Mouse (Mus musculus) right cerebral cortex, postnatal 14 days (tissue): ENCODE measurements around the gene Ppih.
A peak's percentile ranks its signal among the peaks of the same experiment; 100 is the strongest.
"Not testable (repeated sequence)": the region's sequence is repeated elsewhere in the genome, so short reads cannot be mapped to it uniquely, and the experiment has no call there.

Experiments
- DNase-seq: peaks from one replicate; pipeline ENCODE4 v3.0.0; 2022

Ppih gene

GRCm38 (mm10) chr4:119285336-119285735 lies 35.0 kb downstream of the Ppih start:
- no peak for DNase-seq

DNA sequence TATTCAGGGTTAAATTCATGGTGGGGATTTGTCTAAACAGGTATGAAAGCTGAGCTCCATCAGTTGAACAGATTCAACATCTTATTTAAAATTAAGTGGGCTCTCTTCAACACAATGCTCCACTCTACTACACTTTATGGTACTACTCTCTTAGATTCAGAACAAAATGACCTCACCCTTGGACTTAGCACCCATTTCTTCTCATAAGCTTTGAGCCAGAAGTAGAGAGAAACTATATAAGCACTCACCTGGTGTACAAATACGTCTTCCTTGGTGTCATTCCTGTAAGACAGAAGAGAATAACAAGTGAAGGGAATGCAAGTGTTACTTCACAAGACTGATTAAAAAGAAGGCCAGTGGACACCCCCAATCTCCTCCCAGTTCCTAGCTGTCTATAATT lies 35.5 kb downstream of the Ppih start:
- no peak for DNase-seq

GRCm38 (mm10) chr4:119278784-119279183 lies 41.6 kb downstream of the Ppih start:
- not testable (repeated sequence) for DNase-seq

GRCm38 (mm10) chr4:119275726-119276125 lies 44.6 kb downstream of the Ppih start:
- no peak for DNase-seq

DNA sequence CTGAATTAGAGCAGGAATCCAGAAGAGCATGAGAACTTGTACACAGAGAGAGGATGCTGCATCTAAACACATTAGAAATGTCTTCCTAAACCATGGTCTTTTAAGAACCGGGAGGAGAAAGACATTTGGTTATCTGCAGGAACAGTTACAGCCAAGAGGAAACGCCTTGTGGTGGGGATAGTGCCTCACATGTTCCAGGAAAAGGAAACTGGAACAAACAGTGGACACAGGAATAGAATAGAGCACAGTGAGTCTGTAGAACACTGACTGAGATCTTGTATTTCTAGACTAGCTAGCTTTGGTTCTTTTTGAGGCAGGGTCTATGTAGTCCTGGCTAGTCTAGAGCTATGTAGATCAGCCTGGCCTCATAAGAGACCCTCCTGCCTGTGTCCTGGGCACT lies 45.1 kb downstream of the Ppih start:
- no peak for DNase-seq

GRCm38 (mm10) chr4:119274627-119275026 lies 45.7 kb downstream of the Ppih start:
- no peak for DNase-seq

DNA sequence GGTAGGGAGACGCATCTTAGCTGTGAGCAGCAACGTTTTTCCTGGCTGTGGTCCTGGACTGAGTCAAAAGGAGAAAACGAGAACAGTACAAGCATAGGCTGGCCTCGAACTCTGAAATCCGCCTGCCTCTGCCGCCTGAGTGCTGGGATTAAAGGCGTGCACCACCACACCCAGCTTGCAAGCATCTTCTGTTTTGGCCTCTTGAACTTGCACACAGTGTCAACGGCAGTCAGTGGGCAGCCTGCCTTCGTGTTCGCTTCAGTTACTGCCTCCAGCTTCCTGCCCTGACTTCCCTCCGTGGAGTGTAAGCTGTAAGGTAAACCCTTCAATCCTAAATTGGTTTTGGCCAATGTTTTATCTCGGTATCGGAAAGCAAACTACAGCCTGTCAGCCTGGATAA lies 53.7 kb downstream of the Ppih start:
- no peak for DNase-seq

GRCm38 (mm10) chr4:119263459-119263858 lies 56.9 kb downstream of the Ppih start:
- no peak for DNase-seq

- no peak for DNase-seq
These were observed 57.9 kb downstream of the Ppih start for GRCm38 (mm10) chr4:119262483-119262882.

- no peak for DNase-seq
These were observed 59.1 kb downstream of the Ppih start for GRCm38 (mm10) chr4:119261087-119261713.

- no peak for DNase-seq
These were observed 60.7 kb downstream of the Ppih start for GRCm38 (mm10) chr4:119259344-119260254.

DNA sequence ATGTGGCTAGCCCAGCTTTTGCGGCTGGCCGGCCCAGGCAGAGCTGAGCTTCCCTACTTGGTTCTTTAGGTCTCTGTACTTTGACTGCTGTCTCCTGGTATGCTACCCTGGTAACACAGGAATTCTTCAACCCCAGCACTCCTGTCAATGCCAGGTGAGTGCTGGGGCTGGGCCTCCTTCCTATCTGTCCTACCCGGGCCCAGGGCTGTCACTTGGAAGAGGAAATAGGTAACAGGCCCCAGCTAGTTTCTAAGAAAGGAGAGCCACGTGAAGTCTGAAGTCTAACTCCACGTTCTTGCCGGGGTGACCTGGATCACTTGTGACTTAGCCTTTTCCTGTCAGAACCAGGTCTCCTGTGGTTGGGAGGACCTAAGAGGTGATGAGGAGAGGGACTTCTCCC lies 63.3 kb downstream of the Ppih start:
- DNase-seq: no peak

GRCm38 (mm10) chr4:119255351-119255750 lies 65.0 kb downstream of the Ppih start, which contains the start of gene Cldn19:
Gene Cldn19 (plus strand): TSS chr4:119255414.
- DNase-seq: no peak

DNA sequence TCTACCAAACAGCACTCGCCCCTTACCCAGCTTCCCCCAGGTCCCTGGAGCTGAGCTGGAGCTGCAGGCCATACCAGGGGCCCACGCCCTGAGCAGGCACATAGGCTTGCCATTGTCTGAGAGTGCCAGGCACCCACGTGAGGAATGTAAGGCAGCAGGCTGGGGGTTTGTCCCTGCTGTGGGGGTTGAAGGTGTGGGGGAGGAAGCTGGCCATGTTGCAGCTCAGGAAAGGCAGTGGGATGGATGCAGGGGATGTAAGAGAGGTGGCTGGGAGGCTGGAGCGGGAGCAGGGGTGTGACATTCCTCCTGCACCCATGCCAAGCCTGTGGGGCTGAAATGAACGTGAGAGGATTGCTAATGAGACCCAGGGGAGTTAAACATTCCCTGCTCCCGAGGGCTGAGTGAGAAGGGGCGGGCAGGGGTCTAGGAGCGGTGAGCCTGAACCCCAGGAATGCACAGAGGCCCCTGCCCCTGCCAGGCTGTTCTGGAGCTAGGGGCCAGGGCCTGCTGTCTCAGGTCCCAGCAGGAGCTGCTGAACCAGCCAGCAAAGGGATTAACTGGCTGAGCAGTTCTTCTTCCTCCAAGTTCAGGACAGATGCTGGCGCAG lies 66.2 kb downstream of the Ppih start:
- peak; percentile 38 for DNase-seq

DNA sequence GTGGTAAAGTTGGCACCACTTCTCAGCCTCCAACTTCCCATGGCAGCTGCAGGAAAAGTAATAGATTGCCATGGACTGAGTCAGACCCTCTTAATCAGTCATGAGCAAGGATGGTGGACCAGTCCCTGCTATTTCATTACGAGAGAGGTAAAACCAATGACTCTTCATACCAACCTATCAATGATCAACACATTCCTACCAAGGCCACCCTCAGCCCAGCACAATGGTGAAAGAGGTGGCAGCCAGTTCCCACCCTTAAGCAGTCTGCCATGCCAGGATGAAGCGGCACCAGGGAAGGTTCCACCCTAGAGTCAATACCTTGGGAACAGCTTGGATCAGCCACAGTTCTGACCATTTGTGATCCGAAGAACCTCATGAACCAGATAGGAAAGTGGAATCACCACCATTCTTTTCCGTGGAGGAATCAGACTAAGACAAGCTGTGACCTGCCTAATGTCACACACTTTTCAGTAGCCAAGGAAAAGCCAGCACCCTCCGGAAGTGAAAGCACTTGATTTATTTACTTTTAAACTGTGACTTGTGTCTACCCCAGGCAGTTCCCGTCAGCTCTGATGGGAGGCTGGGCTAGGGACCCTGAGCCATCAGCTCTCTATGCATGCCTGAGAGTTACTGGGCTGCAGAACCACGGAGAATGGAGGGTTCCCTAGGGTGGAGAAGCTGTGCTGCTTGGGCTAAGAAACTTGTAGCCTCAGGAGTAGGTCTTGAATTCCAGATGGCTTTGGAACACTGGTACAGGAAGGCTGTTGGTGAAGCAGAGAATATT lies 68.1 kb downstream of the Ppih start:
- no peak for DNase-seq
